Mouse (Mus musculus): Measurements from ENCODE around the gene Cars2.
"Not testable (repeated sequence)": the region's sequence is repeated elsewhere in the genome, so short reads cannot be mapped to it uniquely, and the experiment has no call there.

Gene Cars2

DNA sequence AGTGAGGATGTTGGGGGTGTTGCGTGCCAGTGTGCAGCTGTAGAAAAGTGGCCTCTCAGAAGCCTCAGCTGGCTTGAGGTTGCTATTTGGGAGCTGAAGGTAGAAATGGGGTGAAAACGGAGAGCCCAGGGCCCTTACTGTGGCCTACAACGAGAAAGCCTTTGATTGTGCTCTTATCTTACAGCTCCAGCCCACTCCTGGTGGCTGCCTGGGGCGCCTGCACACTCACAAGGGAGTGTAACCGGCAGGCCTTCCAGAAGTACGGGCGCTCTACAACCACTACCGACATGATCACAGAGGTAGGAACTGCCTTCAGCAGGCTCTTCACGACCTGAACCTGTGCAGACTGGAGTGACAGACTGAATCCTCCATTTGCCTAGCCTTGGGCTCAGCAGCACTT is 37.9 kb downstream of the Cars2 start:
- no peak for DNase-seq (ENCODE audit: low read depth, low spot score)

DNA sequence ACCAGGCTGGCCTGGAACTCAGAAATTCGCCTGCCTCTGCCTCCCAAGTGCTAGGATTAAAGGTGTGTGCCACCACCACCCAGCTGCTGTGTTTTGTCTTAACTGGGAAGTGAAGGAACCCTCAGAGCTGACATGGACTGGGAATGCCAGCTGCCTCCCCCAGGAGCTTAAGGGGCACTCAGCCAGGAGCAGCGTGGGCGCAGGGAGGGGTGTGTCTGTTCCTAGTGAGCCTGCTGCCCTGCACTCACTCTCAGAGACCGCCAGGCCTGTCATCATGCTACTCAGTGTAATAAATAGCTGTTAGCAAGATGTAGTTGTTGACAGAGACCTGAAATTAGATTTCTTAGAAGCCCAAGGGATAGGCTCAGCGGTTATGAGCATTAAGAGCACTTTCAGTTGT is 39.6 kb downstream of the Cars2 start:
- DNase-seq (ENCODE audit: low read depth, low spot score): no peak

DNA sequence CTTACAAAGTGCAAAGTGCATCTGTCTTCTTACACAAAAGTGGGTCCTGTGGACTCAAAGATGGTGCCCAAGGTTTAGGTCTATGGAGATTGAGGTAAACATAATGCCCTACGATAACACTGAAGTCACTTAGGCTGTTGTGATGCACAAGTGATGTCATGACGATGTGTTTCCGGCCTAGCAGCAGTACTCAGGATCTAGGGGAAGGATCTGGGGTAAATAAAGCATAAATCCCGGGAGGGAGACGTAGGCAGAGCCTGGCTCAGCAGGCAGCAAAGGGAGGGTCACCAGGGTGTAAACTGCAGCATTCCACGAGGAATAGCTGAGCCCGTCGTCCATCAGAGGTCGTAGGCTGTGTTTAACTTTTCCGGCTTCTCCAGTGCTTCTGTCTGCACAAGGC is 41.7 kb downstream of the Cars2 start:
- DNase-seq (ENCODE audit: low read depth, low spot score): no peak

DNA sequence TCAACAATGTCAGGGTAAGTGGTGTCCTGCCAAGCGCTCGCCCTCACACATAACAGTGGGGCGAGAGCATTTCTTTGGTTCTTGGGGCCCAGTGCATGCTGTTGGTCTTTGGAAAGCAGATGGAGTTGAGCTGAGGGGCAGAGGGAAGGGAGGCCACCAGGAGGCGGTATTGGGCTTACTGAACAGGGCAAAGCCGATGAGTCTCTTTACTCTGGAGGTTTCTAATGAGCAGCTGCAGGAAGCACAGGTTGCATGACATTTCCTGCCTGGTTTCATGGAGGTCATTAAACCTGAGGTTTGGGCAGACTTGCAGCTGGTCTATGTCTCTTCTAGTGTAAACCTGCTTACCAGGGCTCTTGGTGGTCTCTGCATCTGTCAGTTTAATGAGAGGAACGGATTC is 43.8 kb downstream of the Cars2 start:
- peak; percentile 60 for DNase-seq (ENCODE audit: low read depth, low spot score)

DNA sequence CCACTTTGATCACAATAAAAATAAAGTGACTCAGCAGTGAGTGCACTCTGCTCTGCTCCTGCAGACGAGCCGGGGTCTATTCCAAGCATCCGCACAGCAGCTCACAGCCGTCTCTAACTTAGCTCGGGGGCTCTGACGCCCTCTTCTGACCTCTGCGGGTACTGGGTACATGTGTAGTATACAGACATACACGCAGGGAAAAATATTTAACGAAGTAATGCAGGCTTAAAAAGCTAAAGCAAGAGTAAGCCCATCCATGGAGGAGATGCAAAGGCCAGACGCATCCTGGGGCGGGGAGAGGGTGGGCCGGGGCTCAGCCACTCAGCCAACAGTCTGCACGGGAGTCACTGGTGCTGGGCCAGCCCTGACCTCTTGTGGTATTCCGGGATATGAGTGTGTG is 44.5 kb downstream of the Cars2 start:
- no peak for DNase-seq (ENCODE audit: low read depth, low spot score)

DNA sequence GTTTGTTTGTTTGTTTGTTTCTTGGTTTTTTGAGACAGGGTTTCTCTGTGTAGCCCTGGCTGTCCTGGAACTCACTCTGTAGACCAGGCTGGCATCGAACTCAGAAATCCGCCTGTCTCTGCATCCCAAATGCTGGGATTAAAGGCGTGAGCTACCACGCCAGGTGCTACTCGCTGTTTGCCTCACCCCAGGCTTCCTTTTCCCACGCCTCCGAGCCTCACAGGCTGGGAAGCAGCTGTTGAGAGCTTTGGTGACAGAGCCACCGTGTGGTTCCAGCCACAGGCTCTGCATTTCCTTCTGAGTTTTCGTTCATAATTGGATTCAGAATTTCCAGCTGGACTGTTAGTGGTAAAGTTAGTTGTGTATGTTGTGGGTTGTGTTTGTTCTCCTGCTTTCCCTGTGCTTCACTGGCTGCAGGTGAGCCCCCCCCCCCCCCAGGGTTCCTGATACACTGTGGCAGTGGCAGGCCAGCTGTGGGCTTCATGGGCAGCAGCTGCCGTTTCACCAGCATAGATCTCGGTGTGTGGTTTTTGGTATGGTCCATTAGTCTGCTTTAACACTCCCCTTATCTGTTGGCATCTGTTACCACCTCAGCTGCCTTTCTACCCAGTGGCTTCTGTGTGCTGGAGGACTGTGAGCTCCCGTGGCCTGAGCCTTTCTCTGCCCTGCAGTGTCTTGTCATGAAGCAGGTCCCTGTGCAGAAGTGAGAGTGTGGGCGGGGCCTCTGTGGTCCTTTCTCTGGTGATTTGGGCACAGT is 46.9 kb downstream of the Cars2 start:
- DNase-seq (ENCODE audit: low read depth, low spot score): no peak

DNA sequence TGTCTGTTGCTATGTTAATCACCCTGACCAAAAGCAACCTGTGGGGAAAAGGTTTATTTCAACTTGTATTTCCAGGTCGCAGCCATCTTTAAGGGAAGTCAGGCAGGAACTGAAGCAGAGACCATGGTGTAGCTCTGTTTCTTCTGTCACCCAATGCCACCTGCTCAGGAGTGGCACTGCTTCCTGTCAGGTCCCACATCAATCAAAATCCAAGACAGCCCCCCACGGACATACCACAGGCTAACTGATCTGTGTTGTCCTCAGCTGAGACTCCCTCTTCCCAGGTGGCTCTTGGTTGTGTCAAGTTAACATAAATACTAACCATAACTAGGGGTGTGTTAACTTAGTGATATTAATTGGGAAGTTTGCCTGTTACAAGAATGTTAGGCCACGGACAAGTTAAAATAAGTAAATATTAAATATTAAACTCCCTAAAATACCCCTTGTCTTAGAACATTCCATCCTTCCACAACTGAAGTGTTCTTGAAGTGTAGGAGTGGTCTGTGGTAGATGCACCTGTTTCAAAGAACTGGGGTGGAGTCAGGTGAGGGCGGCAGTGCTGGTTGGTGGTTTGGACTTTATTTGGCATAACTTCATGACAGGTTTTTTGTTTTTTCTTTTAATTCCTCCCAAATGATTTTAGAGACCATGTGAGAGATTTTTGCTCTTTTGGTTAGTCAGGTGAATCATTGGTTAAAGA is 51.6 kb downstream of the Cars2 start:
- no peak for DNase-seq (ENCODE audit: low read depth, low spot score)

DNA sequence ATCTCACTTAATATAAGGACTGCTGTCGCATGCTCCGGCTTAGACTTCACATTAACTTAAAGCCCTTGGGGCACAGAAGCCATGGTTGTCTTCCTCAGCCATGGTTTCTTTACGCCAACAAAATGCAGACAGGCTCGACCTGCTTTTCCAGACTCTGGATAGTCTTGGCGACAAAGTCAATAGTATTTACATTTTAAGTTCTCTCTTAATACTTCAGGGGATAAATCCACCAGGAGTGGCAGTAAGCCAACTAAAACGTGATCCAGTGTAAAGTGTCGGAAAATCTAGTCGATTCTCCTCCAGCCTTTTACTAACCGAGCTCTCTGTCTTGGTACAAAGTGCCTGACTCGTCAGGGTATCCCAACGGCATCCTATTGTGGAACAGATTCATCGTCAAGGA is 52.3 kb downstream of the Cars2 start:
- no peak for DNase-seq (ENCODE audit: low read depth, low spot score)

DNA sequence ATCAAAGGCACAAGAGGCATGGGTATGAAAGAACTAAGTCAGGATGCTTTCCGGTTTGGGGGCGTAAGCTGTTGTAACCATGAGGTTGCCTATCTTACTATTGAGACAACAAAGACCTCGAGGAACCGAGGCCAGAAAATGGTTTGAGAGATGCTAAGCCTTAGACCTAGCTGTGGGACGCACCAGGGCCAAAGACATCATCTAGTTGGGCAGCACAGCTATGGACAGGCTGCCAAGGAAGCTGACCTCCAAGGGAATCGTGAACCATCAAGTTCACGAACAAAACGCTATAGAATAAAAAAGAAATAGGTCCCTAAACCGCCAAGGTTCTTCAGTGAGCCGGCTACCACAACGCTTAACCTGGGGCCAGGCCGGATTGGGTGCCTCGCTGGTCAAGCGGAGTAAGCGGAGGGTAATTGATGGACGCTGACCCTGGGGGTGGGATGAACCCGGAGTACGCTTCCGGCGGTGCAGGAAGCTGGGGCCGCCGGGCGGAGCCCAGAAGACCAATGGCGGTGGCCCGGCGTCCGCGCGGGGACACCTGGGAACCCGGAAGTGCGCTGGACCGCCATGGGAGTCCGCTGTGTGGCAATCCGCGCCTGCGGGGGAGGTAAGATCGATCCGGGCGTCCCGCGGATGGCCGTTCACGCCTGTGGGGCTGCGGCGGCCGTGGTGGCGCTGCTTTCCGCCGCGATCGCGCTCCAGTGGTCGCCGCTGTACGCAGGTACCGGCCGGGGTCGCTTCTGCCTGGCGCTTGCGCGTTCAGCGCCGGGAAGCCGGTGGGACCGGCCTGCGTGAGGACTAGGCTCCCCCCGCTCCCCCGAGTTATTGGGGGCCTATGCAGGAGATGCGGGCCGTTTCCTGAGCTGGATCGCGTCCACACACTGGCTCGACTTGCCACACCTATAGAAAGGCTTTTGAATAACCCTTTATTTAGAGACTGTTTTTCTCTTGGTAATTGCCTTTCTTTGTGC is 53.3 kb downstream of the Cars2 start, which contains the start of gene Naxd:
Gene Naxd, plus strand, starts transcription at position 490 of the 974 bp plus-strand sequence.
- peak; percentile 91 for DNase-seq (ENCODE audit: low read depth, low spot score)

DNA sequence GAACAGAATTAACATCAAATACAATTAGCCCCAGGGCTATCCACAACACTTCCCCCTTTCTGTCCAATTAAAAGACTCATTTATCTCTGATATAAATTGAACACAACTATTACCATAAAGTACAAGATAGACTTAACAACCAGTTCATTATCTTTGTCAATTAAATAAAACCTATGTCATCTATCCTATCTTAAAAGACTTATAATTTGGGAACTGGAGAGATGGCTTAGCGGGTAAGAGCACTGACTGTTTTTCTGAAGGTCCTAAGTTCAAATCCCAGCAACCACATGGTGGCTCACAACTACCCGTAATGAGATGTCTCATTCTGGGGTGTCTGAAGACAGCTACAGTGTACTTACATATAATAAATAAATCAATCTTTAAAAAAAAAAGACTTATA is 58.2 kb downstream of the Cars2 start:
- not testable (repeated sequence) for DNase-seq (ENCODE audit: low read depth, low spot score)

DNA sequence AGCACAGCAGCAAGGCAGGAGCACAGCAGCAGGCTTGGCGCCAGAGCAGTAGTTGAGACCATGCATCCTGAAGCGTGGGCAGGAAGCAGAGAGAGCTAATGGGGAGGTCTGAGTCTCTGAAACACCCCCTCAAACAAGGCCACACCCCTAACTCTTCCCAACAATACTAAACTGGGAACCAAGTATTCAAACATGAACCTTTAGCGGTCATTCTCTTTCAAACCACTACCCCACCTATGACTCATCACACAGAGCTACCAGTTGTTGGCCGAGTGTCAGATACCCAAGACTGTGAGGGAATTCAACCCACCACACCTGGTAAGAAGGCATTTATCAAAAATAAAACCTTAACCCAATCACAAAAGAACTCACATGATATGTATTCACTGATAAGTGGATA is 63.4 kb downstream of the Cars2 start:
- DNase-seq (ENCODE audit: low read depth, low spot score): no peak

DNA sequence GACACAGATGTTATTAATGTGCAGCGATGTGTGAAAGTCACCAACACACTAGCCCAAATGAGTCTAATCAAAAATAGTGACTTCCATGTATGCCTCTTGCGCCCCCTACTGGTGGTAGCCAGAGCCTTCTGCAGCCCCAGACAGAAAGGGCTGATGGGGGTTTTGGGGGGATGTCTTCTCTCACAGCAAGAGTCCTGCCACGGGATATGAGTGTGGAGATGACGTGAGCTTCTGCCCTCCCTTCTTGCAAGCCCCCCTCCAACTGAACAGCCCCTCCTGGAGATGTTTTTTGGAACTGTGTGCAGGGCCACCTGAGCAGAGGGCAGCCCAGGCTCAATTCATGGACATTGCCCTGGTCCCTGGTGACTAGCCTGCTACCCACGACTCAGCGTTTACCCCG is 64.4 kb downstream of the Cars2 start:
- DNase-seq (ENCODE audit: low read depth, low spot score): peak; percentile 76

DNA sequence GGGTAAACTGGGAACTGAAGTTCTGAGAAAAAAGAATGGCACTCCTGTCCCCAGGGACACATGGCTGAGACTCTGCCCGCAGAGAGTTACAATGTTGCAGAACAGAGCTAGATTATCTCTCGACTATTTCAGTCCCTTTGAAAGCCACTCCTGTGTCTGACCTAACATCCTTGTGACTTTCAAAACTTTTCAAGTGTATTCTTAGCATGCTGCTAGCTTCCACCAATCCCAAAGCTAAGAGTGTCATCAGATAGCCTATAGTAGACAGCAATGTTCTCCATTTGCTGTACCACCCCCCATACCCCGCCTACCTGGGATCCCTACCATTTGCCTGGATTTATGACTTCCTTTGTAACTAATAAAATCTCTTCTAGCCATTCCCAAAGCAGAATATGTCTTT is 68.0 kb downstream of the Cars2 start:
- no peak for DNase-seq (ENCODE audit: low read depth, low spot score)

DNA sequence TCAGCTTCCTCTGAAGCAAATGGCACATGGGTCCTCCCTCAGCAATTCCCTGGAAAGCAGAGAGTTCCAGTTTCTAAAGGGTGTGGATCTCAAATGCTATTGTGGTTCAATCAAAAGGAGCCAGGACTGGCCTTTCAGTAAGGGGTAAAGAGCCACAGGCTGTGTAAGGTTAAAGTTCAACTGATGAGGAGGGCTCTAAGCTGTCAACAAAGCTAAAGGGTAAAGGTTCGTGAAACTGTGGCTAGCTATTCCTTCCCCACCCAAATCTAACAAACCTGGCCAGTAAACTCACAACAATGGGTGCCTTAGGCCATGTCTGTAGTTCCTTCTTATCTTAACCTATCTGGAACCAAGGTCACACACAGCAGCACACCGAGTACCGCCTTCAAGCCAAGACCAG is 68.7 kb downstream of the Cars2 start:
- no peak for DNase-seq (ENCODE audit: low read depth, low spot score)

DNA sequence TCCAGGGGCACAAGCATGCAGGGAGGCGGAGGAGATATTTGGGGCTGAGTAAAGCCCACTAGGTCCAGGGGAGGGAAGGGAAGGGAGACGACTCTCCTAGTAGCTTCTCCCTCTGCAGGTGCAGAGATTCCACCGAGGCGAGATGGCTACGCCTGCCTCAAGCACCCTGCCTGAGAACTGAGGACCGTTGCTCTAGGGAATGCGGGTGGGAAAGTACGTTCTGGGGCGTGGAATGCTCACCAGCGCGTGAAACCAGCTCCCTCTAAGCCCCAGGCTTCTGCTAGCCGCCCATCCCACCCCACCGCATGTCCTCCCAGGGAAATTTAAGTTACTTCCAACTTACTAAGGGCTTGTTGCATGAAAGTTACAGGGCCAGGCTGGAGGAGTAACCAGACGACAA is 71.0 kb downstream of the Cars2 start:
- no peak for DNase-seq (ENCODE audit: low read depth, low spot score)

DNA sequence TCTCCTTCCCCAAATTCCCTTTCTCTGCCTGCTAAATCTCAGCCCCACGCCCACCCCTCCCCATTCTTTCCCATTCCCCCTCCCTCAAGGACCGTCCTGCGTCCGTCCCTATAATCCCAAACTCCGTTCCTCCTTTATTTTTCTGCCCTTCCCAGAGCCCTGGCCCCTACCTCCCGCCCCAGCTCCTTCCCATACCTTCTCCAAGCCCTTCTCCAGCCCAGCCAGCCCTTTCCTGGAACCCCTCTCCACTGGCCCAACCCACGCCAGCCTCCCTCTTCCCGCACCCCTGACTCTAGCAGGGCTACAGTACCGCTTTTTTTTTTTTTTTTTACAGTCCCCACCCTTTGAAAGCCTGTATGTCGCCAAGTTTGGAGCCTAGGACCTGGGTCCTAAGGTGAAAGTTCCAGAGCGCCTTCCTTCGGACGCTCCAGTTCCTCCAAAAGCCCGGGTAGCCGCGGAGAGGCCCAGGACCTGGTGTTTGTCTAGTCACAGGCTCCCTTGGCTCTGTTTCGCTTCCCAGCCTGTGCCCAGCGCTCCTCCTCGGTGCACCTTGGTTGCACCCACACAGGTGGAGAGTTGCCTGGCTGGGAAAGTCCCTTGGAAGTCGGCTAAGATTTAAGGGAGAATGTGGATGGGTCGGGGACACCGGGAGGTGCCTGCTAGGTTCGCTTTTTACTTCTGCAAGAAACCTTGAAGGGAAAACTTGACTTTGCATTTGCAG is 71.6 kb downstream of the Cars2 start:
- DNase-seq (ENCODE audit: low read depth, low spot score): no peak

DNA sequence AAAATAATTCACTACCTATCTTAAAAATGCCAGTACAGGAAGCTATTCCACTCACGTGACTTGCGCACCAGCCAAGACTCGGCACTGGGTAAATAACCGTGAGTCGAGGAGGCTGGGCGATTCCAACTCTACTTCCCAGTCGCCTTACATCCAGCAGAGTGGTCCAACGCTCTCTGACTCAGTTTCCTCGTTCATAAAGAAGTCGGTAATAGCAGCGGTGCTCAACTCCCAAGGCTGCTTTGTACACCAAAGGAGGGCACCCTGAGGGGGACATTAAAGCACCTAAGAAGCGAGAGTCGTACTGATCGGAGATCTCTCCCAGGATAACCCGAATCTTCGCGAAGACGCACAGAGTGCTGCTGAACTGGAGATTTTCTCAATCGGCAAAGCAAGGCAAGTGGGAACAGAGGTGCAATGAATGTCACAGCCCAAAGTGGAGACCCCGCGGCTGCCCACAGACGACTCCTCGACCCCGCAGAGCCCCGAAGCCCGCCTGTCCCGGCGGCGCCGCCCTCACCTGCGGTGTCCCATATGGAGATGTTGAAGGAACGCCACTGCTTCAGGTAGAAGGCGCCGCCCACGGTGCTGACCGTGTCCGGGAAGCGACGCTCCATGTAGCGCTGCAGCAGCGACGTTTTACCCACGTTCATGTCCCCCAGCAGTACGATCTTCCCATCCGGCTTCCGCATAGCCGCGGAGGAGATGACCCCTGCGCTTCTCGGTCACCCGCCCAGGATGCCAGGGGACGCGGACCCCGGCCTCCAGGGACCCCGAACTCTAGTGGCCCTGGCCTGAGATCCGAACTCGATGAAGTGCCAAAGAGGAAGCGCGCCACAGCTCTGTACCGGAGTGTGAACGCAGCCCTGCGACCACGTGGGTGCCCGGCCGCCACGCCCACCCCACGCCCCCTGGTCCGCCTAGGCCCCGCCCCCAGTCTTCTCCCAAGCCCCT is 72.5 kb downstream of the Cars2 start, which contains the start of gene Rab20:
Gene Rab20, minus strand, starts transcription at position 900 of the 951 bp plus-strand sequence.
- DNase-seq (ENCODE audit: low read depth, low spot score): no peak

DNA sequence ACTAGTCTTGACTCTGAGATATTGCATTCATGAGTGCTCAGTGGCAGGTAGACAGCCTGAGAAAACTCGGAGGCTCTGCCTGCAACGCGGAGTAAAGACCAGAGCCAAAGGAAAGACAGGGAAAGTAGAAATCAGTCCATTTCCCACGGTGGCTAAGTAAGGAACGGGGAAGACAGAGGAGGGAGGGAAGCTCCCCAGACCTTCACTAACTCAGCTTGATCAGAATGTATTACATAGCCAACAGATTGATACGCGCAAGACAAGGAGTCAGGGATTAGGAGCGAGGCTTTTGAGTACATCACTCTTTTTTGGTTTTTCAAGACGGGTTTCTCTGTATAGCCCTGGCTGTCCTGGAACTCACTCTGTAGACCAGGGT is 73.4 kb downstream of the Cars2 start:
- no peak for DNase-seq (ENCODE audit: low read depth, low spot score)

DNA sequence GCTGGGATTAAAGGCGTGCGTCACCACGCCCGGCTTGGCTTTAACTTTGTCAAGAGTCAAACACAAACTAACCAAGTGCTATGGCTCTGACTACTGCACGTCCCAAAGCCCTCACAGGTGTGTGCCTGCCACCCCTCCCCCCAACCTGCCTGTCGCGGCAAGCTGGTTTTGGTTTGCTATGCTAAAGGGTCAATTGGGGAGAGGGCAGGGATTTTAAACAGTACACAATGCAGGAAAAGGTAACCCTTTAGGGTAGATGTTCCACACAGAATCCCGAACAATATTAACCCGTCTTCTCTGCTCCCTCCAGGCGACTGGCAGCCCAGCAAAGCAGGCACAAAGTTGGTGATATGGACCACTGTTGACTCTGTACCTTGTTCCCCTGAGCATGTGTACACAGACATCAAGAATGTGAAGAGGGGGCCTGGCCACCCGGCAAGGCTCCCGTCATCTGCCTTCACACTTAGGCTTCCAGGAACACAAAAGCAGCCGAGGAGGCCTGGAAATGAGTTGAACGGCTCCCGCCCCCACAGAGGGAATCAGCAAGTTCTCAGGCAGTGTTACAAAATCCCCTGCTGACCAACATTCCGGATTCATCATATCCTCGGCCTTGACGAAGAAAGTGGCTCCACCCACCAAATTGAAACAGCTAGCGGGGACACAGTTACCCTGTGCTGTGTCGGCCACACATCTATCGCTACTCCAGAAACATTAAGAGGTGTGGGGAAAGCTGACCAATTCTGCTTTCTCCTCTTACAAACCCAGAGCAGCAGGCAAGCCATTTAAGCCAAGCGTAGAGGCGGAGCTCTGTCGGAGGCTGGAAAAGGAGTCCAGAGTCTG is 74.0 kb downstream of the Cars2 start:
- DNase-seq (ENCODE audit: low read depth, low spot score): no peak
